Mouse (Mus musculus) ovary, postnatal 36 days (tissue): Measurements from ENCODE around the gene Robo1.
"Not testable (repeated sequence)": the region's sequence is repeated elsewhere in the genome, so short reads cannot be mapped to it uniquely, and the experiment has no call there.

Experiments used
- DNase-seq: peaks from one replicate; pipeline ENCODE4 v3.0.0; 2022; ENCODE audit warnings: low spot score, mixed read lengths

The Robo1 gene

DNA sequence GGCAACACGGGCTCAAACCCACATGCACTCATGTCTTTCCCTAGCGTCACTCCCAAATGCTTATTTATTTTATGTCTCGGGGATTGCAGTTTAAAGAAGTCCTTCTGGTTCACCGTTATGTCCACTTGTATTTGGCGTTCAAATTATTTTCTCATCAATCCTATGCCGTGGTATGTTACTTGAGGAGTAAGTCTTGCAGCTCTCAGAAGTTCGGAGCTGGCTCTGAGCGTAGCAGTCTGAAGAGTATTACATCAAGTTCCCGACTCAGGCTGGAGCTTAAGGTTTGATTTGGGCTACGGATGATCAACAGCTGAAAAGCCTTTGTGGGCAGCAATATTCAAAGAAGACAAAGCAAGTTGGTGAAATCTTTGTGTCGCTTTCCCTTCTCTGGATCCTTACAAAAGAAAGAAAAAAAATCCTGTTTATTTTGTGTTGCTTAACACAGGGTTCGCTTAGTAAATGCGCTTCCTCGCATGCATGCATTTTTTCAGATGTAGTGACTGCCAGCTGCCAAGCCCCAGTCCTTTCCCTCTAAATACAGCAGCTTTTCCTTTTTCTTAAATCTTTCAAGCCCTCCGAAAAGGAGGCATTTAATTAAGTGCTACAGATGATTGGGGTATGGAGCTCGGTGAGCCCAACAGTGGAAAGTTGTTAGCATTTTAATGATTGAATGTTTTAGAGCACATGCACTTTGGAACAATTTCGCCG lies 136.5 kb downstream of the Robo1 start:
- DNase-seq: no peak

- no peak for DNase-seq
Observed at GRCm38 (mm10) chr16:72458155-72458554, 150.0 kb downstream of the Robo1 start.

DNA sequence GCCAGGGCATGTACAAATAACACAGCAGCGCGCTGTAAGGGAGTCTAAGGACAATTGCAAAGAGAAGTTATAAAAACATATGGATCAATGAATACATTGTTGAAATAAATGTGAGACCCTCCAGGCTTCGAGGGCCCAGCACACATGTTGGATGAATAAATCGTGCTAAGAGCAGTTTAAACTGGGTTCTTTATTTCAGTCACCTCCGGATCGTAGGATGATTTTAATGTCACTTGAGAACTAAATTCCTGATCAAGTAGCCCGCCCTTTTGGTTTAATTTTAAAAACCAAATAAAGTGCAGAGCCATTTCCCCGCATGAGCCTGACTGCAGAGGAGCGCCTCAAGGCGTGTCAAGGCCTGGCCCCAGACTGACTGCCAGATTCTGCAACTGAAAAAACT lies 150.5 kb downstream of the Robo1 start:
- DNase-seq: no peak

DNA sequence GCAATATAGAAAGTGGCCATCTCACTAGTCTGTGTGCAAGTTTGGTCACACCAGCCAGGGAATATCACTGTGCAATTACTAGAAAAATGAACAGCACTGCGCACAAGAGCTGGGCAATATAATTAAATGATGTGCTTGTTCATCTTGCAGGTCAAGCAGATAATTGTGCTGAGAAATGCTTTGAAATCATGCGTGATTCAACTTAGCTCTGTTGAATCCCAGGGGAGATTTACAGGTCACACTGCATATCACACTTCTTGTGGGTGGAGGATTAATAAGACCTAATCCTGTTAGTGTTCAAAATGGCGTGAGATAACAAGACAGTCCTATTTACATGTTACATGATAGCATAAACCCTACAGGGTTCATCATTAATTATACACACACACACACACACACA lies 157.6 kb downstream of the Robo1 start:
- DNase-seq: no peak

GRCm38 (mm10) chr16:72470037-72470673 lies 162.0 kb downstream of the Robo1 start:
- no peak for DNase-seq

DNA sequence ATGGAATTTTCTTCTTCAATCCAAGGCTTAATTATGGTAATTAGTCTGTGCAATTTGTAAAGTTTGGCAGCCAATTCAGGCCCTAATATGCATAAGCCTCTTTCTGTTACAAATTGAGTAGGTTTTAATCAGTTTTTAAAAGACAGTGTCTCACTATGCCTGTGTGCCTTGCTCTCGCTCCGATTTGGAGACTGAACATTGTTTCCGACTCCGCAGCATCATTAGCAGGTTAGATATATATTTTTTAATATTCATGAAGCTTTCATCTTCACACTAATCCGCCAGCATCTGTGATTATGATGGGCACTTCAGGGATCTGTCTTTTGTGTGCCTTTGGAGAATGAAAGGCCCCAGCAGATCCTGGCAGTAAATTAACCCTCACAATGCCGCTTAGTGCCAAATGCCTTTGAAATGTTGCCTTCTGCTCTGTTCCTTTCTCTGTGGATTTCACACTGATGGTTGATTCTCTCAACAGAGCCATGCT lies 202.7 kb downstream of the Robo1 start:
- DNase-seq: no peak

- DNase-seq: no peak
Observed at GRCm38 (mm10) chr16:72531337-72531736, 223.2 kb downstream of the Robo1 start.

DNA sequence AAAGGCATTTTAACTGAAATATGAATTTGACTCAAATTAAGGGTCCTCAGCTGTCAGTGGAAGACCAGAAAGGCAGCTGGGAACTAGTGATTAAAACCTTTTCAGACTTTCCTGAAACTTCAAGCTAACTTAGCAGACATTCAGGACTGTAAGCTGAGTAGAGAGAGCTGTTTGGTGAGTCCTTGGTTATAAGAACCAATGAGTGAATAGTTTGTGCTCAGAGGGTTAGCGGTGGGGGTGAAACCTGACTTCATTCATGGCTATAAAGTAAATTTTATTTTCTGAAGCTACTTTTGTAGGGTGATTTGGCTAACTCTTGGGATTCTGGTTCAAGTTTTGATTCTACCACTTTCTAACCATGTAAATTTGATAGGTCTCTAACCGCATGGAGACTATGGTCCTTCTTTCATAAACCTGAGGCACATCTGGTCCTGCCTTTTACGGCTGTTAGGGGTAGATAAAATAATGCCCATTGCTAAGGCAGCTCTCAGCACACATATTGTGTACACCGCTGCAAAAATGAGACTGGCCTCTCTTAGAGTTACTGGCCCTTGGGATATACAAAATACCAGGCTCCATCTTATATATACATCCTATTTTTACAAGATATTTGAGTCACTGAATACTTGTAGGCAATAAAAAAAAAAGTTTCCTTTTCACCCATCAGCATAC lies 225.9 kb downstream of the Robo1 start:
- no peak for DNase-seq

DNA sequence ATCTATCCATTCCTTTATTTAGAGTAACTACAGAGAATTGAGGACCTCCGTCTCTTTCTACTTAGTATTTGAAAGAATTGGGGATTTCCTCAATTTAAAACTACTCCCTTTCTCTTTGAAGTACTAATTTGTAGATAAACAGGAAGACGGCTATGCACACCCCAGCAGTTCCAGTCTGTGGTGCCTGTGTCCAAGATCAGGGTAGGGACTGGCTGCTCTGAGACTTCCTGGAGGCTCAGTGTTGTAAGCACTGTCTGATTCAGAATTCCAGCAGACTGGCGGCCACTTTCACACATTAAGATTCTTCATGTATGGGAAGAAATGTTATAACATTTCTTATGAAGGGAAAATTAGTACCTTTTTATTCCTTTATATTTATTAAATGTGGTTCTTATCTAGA lies 230.1 kb downstream of the Robo1 start:
- no peak for DNase-seq

DNA sequence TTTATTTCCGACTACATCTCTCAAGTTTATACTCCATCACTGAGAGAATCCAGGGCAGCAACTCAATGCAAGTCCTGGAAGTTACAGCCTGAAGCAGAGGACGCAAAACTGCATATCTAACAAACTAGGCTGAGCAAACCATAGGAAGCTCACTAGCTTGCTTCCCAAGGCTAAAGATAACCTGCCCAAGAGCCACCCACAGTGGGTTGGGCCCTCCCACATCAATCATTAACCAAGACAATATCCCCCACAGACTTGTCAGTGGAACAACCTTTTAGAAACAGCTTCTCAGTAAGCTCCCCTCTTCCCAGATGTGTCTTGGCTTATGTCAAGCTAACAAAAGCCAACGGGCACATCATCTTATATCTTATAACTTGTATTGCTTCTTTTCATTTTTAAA lies 235.8 kb downstream of the Robo1 start:
- no peak for DNase-seq

- no peak for DNase-seq
Observed at GRCm38 (mm10) chr16:72544950-72545349, 236.8 kb downstream of the Robo1 start.

DNA sequence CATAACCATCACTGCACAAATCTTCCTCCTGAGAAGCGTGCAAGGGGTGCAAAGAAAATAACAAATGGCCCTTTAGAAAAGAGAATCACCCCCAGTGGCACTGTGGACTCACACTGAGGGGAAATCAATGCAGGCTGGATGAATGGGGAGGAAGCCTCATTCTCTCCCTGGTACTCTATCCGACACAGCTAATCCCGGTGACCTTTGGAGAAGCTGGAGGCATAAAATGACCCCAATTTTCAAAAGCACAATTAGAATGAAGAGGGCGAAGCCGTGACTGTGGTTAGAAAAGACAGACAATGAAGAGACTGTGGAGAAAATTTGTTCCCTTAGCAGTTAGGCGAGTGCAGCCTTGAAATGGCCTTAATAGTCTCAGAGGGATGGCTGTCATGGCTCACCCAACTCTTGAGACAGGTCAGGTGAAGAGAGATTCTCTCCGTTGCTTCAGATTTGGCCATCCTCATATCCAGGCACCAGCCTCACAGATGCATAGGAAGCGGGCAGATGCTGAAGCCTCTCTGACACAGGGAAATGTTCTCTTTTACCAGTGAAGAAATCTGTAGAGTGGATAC lies 243.7 kb downstream of the Robo1 start:
- no peak for DNase-seq

DNA sequence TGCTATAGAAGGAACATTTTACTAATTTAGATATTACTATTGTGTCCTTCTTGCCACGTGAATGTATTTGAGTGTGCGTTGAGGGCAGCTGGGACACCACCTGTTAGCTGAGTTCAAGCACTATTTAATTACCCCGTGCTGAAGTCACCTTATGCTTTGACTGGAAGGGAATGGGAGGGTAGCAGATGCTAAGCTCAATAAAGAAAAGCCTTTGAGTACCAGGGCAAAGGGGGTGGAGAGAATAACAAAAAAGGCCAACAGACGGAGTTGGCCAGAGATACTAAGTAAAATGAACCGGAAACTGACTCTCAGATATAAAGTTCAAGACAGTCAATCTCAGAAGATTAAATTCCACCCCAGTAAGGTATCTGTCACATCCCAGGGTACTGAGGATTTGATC lies 245.6 kb downstream of the Robo1 start:
- DNase-seq: no peak

GRCm38 (mm10) chr16:72562149-72562548 lies 254.0 kb downstream of the Robo1 start:
- DNase-seq: not testable (repeated sequence)

DNA sequence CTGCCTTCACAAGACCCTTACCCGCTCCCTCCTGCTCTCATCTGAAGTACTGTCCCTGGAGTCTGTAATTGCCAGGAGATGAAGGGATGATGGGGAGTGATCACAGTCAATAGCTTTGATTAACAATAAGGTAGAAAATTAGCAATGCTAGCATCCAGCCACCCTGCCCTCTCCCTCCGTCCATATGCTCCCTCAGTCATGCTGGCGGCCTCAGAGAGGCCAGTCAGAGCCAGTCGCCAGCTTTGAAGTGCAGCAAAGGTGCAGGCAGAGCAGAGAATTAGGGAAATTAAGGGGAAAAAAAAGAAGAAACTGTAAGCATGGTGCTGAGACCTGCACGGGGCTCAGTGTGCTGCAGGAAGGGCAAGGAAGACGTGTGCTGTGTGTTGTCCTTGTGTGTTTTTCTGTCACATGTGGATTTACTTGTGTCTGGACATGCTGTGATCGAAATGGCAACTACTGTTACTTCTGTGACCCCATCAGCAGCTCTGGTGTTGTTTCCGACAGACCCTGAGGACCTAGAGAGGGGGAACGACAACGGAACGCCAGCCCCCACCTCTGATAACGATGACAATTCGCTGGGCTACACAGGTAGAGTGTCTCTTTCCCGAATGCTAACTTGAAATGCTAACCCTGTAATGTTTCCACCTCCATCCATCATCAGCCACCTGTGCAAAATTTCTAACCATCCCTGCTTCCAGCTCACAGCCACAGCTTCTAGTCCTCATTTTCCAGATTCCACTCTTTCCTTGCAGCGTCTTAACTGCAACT lies 255.3 kb downstream of the Robo1 start:
- DNase-seq: no peak

- DNase-seq: no peak
Observed at GRCm38 (mm10) chr16:72575171-72575570, 267.1 kb downstream of the Robo1 start.

GRCm38 (mm10) chr16:72576956-72577355 lies 268.9 kb downstream of the Robo1 start:
- no peak for DNase-seq

- DNase-seq: no peak
Observed at GRCm38 (mm10) chr16:72584454-72585159, 276.5 kb downstream of the Robo1 start.

- no peak for DNase-seq
Observed at GRCm38 (mm10) chr16:72585160-72585813, 277.2 kb downstream of the Robo1 start.

DNA sequence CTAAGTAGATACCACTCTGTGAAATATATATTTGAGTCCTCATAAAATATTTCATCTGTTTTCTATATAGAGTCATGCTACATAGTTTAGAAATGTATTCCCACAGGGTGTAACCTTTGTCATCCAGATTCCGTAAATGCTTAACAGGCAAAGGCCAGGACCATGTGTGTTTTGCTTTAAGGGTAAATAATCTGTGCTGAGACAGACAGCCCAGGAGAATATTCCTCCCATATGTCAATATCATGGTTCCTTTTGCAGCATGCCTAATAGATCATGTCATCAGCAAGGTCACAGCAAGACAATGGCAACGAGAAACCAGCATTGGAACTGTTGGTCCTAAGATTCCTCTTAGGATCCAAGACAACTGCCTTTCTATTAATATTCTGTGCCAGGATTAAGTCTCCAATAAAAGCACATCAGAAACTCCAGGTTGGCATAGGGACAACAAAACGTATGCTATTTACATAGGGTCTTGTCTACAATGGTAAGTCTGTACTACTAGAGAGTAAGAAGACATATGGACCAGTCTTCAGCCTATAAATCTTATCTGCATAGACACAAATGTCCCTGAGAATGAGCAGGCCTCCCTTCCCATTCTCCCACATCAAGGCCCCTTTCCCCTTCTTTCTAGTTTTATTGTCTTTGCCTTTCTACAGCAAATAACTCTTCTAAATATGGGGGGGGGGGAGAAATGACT lies 279.4 kb downstream of the Robo1 start:
- DNase-seq: no peak
